Mouse (Mus musculus) gastrocnemius, postnatal 25 days (tissue): ENCODE results near the gene Tmem179. TPM values are rescaled to one million over a fixed set of nuclear protein-coding genes. Genes with fewer than 3 reads are reported as not detected.

Experiments
- DNase-seq: peaks from one replicate; pipeline ENCODE4 v3.0.0; 2022
- total RNA-seq, 2 experiments: library from RNA; stranded (reverse); gene quantifications; 1 replicate in 1 of 2; 2 replicates in 1 of 2; pipeline ENCODE4 v1.2.3; 2021

Tmem179 gene
- total RNA-seq, 2 experiments from 2014 or later: 0.18 TPM; not detected in 1

GRCm38 (mm10) chr12:112463750-112464444 lies 52.6 kb downstream of the Tmem179 start:
- DNase-seq: no peak

GRCm38 (mm10) chr12:112463209-112463608 lies 53.3 kb downstream of the Tmem179 start:
- DNase-seq: no peak

GRCm38 (mm10) chr12:112462423-112462822 lies 54.1 kb downstream of the Tmem179 start:
- no peak for DNase-seq

GRCm38 (mm10) chr12:112457839-112458238 lies 58.7 kb downstream of the Tmem179 start:
- no peak for DNase-seq

GRCm38 (mm10) chr12:112456144-112456713 lies 60.3 kb downstream of the Tmem179 start:
- no peak for DNase-seq

- no peak for DNase-seq
These were observed 64.7 kb downstream of the Tmem179 start for GRCm38 (mm10) chr12:112451826-112452225.

- no peak for DNase-seq
These were observed 65.2 kb downstream of the Tmem179 start for GRCm38 (mm10) chr12:112451381-112451780.

GRCm38 (mm10) chr12:112450883-112451282 lies 65.7 kb downstream of the Tmem179 start:
- DNase-seq: no peak

Other genes starting within 250 kb of the Tmem179 start
- gene A530016L24Rik, start 27.3 kb downstream of the Tmem179 start, total RNA-seq: 1 to 10 TPM in 1 of 2 experiments, under 1 TPM in 1; 0.69 to 5.5 TPM
- 10 to 100 TPM; 10.3 to 10.9 TPM for gene Inf2, start 72.0 kb upstream of the Tmem179 start, total RNA-seq
- gene Adssl1, start 103.3 kb upstream of the Tmem179 start, total RNA-seq: 100 to 1,000 TPM; 887 to 928 TPM
- gene Siva1, start 127.9 kb upstream of the Tmem179 start, total RNA-seq: 10 to 100 TPM; 13.4 to 16.1 TPM
- 10 to 100 TPM; 63.5 to 69.7 TPM for gene Akt1, start 158.1 kb upstream of the Tmem179 start, total RNA-seq
- 1 to 10 TPM; 1.2 to 1.9 TPM for gene Zbtb42, start 162.1 kb upstream of the Tmem179 start, total RNA-seq
- 1 to 10 TPM; 8.8 to 9.1 TPM for gene Cep170b, start 203.7 kb upstream of the Tmem179 start, total RNA-seq
- 1 to 10 TPM; 3.5 to 3.9 TPM for gene Pld4, start 243.9 kb upstream of the Tmem179 start, total RNA-seq